Mouse (Mus musculus) gastrocnemius, postnatal 36 days (tissue): ENCODE measurements around the gene Gm34653. TPM values are rescaled to one million over a fixed set of nuclear protein-coding genes. Genes with fewer than 3 reads are reported as not detected.
"Not testable (repeated sequence)": the region's sequence is repeated elsewhere in the genome, so short reads cannot be mapped to it uniquely, and the experiment has no call there.

Source experiments
- DNase-seq, 2 experiments: peaks; one replicate each; pipeline ENCODE4 v3.0.0; 2022
- intact Hi-C: fragments of 180-260 bp; cut with DNase I; formaldehyde crosslinking; loops from one replicate; pipeline ENCODE4 v1.15.1; 2025
- total RNA-seq, 2 experiments: library from RNA; stranded (reverse); gene quantifications; 2 replicates each; pipeline ENCODE4 v1.2.3; 2021

Gene Gm34653
- total RNA-seq, 2 experiments from 2014 or later = not detected

- intact Hi-C loops = no loop called here
- no peak for DNase-seq
Observed at GRCm38 (mm10) chr2:34812706-34813105, 20.1 kb upstream of the Gm34653 start.

DNA sequence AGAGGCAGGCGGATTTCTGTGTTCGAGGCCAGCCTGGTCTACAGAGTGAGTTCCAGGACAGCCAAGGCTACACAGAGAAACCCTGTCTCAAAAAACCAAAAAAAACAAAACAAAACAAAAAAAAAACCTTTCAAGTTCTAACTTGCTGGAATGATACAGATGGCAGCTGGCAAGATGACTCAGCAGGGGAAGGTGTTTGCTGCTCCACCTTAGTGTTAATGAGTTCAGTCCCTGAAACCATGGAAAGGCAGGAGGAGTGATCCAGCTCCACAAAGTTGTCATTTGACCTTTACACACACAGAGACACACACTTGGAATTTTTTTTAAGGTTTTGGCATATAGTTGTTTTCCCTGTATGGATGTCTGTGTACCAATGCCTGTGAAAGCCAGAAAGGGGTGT lies 16.9 kb upstream of the Gm34653 start:
- DNase-seq, intact Hi-C loops: not testable (repeated sequence)

DNA sequence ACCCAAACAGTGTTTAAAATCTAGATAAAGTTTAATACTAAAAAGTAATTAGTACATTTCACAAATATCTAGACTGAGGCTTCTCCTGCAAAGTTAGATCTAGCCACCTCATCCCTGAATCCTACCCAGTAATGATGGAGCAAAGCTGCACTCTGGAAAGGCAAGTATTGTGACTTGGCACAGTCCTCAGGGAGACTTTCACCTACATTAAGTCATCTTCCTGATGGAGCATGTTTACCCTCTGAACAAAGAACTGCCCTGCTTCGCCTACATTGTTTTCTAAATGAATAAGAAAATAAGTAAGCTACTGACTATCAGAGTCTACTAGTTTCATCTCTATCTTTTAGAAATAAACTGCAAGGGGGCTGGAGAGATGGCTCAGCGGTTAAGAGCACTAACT lies 14.3 kb upstream of the Gm34653 start:
- intact Hi-C loops = no loop called here
- no peak for DNase-seq

- DNase-seq = peak; percentile 83 to 85
- intact Hi-C loops = loop anchor here (5.0 kb wide), 1 partner anchor 41 kb away; no protein-coding TSS in a partner anchor
Observed at GRCm38 (mm10) chr2:34825827-34826459, 6.9 kb upstream of the Gm34653 start, which contains the start of gene Fbxw2. Fbxw2 (minus strand) TSS chr2:34826311.

DNA sequence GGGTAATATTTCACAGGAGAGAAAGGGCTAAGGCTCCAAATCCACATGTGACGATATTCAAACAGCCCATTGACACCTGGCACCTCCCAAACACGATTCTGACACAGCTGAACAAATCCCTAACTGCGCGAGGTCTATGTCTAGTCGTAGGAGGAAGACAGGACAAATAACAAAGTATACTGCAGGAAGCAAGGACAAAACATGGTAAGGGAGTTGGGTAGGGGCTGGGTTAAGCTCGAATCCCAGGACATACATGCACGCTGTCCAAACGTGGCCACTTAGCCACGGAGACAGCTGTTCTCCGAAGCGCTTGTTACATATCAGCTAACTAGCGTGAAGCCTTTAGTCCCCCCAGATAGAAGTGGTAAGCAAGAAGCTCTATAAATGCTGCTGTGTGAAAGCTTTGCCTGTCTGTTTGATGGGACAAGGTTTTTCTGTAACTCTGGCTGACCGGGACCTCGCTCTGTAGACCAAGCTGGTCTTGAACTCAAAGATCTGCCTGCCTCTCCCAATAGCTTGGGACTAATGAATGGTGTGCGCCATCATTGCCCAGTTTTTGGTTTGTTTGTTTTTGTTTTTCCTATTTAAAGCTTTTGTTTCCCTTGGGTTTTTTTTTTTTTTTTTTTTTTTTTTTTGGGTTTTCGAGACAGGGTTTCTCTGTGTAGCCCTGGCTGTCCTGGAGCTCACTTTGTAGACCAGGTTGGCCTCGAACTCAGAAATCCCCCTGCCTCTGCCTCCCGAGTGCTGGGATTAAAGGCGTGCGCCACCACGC lies 6.2 kb upstream of the Gm34653 start:
- intact Hi-C loops = loop anchor here (5.0 kb wide), 1 partner anchor 41 kb away; no protein-coding TSS in a partner anchor
- no peak for DNase-seq

DNA sequence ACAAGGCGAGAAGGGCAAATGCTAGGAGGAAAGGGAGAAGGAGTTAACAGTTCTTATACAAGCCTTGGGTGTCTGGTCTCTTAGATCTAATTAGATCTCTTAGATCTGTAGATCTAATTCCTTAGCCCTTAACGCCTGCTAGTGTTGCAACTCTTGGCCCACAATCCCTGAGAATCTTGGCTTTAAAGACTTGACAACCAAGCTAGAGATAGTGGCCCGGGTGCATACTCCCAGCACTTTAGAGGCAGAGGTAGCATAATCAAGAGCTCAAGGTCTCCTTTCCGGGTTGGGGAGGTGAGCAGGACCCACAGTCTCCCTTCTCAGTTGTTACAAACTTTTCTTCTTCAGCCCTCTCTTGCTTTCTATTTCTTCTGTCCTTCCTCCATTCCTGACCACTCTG lies 5.2 kb upstream of the Gm34653 start:
- DNase-seq = no peak
- intact Hi-C loops = loop anchor here (5.0 kb wide), 1 partner anchor 40 kb away; no protein-coding TSS in a partner anchor

DNA sequence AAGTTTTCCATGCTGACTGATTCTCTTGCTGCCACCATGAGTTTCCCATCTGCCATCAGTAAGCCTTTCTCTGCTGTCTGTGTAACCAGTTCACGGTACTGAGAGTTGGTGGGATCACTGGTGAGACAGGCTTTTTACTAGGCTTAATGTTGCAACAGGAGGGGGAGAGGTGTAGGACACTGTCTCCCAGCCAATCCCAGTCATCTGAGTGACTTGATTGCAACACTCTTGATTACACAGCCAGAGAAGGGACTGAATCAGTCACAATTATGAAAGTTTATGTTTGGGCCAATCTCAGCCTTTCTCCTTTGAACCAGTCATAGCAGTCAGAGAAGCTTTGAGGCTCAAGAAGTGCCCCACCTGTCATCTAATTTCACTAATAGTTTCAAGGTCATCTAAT lies 4.8 kb upstream of the Gm34653 start:
- DNase-seq = no peak
- intact Hi-C loops = loop anchor here (5.0 kb wide), 1 partner anchor 39 kb away; no protein-coding TSS in a partner anchor

DNA sequence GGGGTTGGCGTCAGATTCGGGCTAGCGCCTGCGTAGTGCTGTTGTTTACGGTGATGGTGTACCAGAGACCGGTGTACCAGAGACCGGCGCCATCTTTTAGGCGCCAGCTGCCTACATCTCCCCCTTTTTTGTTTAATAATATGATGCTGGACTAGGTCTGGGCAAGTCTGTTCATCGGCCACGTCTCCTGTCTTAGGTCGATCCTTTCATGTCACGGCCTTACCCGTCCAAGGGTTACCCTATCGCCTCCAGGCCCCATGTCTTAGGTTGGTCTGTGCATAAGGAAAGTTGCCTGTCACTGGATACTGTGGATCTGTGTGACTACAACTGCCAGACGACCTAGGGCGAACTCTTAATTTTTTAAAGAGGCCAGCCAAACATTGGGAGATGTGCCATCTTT lies 2.7 kb upstream of the Gm34653 start:
- DNase-seq, intact Hi-C loops: not testable (repeated sequence)

DNA sequence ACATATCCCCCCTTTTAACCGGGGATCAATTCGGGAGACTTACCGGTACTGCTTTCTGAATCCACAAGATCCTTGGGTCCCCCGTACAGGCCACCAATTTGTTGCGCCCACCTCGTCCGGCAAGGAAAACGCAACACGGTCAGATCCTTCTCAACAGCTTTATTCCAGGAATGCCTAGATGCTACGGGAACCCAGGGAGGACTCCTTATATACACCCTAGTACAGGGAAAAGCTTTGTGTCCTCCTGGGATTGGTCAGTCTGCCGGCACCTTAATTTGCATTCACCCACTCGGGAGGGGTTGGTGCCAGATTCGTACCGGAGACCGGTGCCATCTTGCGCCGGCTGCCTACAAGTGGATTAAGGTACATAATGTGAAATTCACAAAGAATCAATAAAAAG lies 817 bp downstream of the Gm34653 start:
- intact Hi-C loops = no loop called here
- no peak for DNase-seq

DNA sequence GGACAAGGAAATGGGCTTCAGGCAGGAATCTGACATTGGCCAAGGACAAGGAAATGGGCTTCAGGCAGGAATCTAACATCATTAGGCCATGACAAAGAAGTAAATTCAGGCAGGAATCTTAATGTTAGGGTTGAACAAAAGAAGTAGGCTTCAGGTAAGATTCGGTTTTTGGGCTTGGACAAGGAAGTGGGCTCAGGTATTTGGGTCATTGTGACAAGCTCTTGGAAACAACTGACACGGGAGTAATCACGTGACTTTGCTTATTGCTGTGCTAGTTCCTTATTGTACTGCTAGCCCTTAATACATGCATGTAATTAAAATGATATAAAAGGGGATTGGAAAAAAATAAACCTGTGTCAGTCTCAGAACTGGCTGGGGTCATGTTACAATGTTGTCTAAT lies 2.9 kb downstream of the Gm34653 start:
- no peak for DNase-seq
- intact Hi-C loops = no loop called here

GRCm38 (mm10) chr2:34840143-34840542 lies 7.3 kb downstream of the Gm34653 start:
- intact Hi-C loops, DNase-seq: not testable (repeated sequence)

GRCm38 (mm10) chr2:34841706-34842105 lies 8.9 kb downstream of the Gm34653 start:
- intact Hi-C loops = no loop called here
- no peak for DNase-seq

DNA sequence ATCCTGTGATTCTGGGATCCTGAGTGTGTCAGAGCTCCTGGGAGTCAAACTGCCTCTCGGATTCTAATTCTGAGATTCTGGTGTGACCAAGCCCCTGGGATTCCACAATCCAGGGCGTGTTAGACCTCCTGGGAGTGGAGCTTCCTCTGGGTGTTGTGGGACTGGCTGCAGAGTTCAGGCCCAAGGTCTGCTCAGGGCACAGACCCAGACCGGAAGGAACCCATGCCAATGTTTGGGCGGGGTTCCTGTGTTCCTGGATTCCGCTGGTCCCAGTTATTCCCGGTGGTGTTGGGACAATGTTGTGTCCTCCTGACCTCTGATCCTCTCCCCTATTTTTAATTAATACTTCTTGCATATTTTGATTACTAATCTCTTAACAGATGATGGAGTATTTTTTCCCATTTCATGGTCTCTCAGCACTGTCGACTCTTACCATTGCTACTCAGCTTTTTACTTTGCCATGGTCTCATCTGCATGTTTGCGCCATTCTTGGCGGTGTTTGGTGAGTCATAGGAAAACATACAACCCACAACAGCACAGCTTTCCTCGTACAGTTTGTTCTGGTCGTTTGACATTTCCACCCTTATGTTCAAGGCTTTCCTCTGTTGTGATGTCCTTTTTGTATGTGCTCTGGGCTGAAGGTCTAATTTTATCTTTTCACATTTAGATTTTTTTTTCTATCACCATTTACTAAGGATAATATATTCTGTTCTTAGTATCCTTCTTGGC lies 10.6 kb downstream of the Gm34653 start:
- peak; percentile 32 to 57 for DNase-seq
- intact Hi-C loops = no loop called here

DNA sequence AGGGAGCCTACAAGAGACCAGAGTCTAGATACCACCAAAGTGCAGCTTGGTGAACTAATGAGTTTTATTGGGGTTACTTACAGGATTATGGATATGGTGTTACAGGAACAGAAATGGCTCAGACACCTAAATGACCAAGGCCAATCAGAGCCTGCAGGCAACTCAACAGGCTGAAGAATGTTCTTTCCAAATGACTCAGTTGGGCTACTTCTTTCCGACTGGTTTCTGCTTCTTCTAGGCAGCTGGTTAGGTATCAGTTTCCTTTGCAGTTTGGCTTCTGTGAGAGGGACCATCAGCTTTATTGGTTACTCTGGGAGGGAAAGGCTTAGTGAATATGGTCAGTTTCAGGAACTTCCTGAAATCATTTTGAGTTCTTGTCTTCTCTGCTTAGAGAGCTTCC lies 14.9 kb downstream of the Gm34653 start:
- intact Hi-C loops = no loop called here
- no peak for DNase-seq

DNA sequence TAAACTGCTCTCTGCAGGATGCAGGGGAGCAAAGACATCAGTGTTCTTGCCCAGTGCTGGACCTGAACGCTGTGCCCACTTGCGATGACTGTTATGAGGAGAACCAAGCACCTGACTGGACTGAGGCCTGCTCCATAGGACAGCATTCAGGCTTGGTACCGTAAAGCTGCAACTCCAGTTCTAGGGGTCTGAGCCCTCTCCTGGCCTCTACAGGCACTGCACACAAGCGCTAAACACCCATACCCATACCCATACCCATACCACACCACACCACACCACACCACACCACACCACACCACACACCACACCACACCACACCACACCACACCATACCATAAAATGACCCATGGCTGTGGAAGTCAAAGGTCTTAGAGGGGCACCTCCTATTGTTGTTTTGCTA lies 22.5 kb downstream of the Gm34653 start:
- intact Hi-C loops = no loop called here
- no peak for DNase-seq

GRCm38 (mm10) chr2:34857728-34858127 lies 24.9 kb downstream of the Gm34653 start:
- no peak for DNase-seq
- intact Hi-C loops = no loop called here

DNA sequence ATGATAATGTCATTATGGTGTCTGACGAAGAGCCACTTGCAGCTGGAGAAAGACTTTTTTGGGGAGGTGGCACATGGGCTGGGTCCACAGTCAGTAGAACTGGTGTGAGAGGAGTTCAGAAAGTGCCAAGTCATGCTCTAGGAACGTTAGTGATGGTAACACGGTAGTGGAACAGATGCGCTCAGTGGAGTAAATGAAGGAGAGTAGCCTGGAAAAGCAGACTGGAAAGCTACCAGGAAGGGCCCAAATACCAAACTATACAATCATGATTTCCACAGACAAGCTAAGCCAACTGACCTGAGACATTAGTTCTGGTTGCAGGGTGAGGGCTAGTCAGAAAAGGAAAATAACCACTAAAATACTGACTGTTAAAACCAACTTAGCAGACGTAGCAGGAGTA lies 36.9 kb downstream of the Gm34653 start:
- DNase-seq = no peak
- intact Hi-C loops = loop anchor here (5.0 kb wide), 2 partner anchors 42 to 103 kb away; partner anchors contain the start of gene Fbxw2

GRCm38 (mm10) chr2:34870520-34871474 lies 38.0 kb downstream of the Gm34653 start:
- DNase-seq = peak; percentile 91
- intact Hi-C loops = loop anchor here (5.0 kb wide), 1 partner anchor 102 kb away; no protein-coding TSS in a partner anchor

- DNase-seq = no peak
- intact Hi-C loops = loop anchor here (5.0 kb wide), 1 partner anchor 98 kb away; no protein-coding TSS in a partner anchor
Observed at GRCm38 (mm10) chr2:34874271-34874670, 41.5 kb downstream of the Gm34653 start, which contains the start of gene Cutal. Cutal (plus strand) TSS chr2:34874396.
